Mouse (Mus musculus) CD4-positive, CD25-positive, alpha-beta regulatory T cell, adult 4 months (primary cell): ENCODE measurements around the gene Hoxb5. TPM values are rescaled to one million over a fixed set of nuclear protein-coding genes. Genes with fewer than 3 reads are reported as not detected.

Source experiments
- ATAC-seq: one replicate; pipeline ENCODE4 v1.8.0; 2017
- polyA plus RNA-seq, 2 experiments: library from polyadenylated mRNA; unstranded; fragments of 100-300 nt; shearing (Covaris generic); gene quantifications; one replicate each; pipeline ENCODE4 v1.2.1; 2017

Hoxb5 gene
- polyA plus RNA-seq, 2 experiments from 2014 or later = not detected

DNA sequence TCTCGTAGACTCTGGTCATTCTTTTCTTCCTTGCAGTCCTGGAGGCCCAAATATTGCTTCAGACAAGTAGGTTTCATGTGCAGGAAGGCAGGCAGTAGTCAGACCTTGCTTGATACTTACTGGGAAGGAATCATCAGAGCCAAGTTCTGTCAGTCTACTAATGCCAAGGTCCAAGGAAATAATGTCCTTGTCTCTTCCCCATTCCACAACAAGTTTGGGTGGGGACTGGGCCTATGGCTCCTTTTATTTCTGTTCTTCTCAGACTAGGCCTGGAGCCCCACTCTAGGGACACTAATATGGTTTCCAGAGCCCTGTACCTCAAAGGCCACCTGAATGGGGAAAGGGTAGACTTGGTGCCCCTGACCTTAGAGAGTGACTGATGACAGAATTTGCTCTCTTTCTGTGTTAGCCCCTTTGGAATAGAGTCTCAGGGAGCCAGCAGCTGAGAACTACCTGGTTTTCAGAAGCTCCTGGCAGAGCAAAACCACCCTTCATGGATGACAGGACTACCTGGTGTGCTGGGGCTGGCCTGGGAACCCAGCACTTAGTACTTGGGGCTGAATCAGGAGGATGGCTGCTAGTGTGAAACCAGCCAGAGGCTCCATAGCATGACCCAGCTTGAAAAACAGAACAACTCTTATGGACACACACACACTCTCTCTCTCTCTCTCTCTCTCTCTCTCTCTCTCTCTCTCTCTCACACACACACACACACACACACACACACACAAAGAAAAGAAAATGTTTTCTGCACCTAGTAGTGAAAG is 14.5 kb upstream of the Hoxb5 start:
- no peak for ATAC-seq

DNA sequence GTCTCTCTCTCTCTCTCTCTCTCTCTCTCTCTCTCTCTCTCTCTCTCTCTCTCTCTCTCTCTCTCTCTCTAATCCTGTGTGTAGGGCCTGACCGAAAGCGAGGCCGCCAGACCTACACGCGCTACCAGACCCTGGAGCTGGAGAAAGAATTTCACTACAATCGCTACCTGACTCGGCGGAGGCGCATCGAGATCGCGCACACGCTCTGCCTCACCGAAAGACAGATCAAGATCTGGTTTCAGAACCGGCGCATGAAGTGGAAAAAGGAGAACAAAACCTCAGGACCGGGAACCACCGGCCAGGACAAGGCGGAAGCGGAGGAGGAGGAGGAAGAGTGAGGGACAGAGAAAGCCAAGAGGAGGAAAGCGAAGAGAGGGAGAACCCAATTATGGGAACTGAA is 13.8 kb upstream of the Hoxb5 start:
- no peak for ATAC-seq

DNA sequence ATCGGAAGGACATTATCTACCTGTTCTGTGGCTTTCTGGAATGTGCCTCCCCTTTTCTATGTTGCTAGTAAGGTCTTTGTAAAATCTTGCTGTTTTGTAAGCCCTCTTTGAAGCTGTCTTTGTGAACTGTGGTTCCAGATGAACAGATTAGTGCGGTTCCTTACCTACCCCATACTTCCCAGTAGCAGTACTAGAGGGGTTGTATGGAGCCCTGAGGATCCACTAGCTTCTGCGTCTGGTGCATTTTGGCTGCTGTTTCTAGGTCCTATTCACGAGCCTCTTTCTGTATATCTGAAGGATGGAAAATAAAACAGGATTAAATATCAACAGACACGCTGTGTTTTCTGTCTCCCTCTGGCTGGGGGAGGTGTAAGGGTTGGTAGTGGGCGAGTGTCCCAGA is 13.3 kb upstream of the Hoxb5 start:
- ATAC-seq = no peak

- no peak for ATAC-seq
These were observed 12.3 kb upstream of the Hoxb5 start for GRCm38 (mm10) chr11:96290705-96291355.

DNA sequence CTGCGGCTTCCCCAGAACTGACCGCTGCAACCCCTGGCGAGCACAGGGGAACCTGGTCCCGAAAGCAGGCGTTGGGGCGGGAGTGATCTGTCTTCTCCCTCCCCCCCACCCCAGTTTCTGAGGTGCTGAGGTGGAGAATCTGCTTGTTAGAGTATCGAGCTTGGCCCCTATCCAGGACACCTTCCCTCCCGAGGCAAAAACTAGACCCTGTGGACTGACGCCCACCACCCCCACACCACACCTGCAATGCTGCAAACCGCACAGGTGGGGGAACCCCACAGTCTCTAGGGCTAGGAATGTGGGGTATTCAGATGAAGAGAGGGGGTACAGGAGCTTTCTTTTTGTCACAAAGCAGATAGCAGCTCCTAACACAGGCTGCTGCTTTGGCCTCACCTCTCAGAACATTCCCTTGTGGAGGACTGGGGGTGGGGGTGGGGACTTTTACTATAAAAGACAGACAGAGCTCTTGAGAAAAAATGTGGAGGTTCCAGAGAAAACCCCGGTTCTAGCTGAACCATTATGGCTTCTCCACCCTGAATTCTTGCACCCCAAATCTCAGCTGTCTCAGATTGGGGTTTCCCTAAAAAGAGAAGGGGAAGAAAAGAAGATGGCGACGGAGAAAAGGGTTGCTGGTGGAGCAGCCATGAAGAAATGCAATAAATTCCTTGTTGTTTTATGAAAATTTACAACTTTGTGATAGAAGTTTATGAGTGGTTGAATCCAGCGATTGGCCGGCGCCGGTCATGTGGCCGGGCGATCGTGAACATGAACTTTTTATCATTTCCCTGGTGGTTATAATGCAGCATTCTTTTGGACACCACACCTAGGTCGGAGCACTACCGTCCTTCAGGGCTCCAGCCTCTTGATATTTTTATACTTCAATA is 11.2 kb upstream of the Hoxb5 start, which contains the start of gene Hoxb6:
TSS of gene Hoxb6 (plus strand) at position 796 of the 884 bp plus-strand sequence.
- no peak for ATAC-seq

GRCm38 (mm10) chr11:96292565-96293301 is 10.4 kb upstream of the Hoxb5 start:
- ATAC-seq = no peak

DNA sequence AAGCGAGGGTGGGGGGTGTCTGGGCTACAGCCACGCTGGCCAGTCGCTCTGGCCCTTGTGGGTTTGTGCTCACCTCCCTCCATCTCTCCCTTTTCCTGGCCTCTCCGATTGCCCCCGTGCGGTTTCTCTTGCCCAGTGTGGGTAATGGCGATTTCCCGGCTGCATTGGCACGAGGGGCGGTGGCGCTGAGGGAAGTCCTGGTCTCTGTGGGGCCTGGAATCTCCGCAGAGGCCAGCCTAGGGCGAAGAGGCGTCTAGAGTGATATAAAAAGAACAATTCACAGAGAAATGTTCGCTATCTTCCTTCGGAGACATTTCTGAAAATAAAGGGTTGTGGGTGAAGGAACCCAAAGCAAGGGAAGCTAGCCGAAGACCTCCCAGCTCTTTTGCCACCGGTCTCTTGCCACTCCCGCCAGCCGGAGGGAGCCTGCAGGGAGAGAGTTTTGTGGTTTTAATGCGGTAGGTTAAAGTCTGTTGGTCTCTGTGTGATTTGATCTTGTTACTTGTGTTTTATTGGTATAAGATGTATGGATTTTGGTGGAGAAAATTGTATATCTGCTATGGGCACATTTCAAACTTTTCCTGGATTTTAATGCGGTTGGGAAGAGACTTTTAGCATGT is 9.7 kb upstream of the Hoxb5 start:
- no peak for ATAC-seq

DNA sequence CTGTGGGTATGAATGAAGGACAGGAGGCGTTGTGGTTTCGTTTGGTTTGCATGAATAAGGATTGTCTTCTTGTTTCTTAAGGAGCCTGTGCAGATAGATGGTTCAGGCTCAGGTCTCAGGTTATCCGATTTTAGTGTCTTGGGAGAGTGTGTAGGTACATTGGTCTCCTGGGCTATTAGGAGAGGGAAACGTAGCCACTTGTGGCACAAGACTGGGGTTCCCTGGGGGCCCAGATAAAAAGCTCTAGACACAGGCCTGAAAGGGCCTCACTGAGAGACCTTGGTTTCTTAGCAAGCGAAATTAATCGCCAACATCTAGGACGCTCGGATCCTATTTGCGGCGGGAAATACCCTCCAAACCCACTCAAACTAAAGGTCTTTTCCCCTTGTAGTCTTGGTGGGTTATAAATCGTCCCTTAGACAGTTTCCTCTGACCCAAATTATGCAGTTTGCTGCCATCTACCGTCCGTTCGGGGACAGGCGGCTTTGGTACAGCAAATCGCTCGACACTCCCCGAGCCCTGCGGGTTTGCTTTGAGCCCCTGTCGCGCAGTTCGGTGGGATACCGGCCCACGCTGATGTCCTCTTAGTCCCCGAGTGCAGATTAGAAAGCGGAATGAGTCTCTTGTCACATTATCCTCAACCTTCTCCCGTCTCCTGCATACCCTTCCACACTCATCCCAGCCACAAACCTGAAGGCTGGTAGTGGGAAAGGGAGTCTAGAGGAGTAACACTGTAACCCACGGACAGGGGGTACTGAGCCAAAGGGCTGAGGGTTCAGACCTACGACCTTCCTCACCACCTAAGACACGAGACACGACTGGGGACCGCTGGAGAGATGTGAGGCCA is 8.7 kb upstream of the Hoxb5 start:
- peak; percentile 73 for ATAC-seq

- ATAC-seq = peak; percentile 8
These were observed 7.9 kb upstream of the Hoxb5 start for GRCm38 (mm10) chr11:96295092-96295835.

DNA sequence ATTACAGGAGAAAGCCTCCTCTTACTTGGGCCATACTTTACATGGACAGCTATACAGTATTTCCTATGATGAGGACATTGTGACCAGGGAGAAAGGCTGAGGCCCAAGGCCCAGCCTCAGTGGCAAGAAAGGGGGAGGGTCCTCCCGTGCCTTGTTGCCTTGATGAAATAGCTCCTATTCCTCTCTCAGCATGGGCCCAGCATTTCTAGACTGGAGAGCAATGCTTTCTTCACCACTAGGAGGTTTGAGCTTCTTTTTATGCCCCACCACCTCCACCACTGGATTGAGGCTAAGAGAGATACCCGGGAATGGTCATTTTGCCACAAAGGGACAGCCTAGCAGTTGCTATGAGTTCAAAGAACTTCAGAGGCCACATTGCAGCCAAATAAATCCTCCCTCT is 6.1 kb upstream of the Hoxb5 start:
- ATAC-seq = no peak

- no peak for ATAC-seq
These were observed 5.7 kb upstream of the Hoxb5 start for GRCm38 (mm10) chr11:96297428-96297827.

DNA sequence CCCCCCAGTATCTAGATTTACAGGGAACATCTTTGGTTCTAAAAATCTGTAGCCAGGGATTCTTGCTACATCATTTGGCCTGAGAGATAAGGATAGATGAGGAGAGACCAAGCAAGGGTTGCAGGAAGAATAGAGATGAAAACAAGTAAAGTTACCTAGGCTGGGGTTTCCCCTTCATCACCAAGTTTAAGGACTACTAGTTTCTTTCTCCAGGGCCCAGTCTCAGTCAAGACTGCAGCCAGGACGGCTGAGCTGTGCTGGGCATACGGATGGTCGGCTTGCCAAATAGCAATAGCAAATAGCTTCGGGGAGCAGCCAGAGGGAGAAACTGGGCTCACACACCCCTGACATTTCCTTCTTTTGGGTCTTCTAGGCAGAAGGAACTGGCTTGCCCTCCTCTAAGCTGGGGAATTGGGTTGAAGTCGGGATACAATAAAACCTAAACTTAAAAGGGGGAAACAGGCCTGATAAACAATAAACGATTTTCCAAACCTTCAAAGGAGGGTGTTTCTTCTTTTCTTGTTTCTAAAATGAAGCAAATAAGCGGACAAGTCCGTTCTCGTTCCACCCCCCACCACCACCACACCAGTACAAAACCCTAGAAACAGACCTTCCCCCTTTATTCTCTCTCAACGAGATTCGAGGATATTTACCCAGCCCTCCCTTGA is 5.0 kb upstream of the Hoxb5 start:
- ATAC-seq = no peak

GRCm38 (mm10) chr11:96298895-96299667 is 4.1 kb upstream of the Hoxb5 start:
- ATAC-seq = no peak

DNA sequence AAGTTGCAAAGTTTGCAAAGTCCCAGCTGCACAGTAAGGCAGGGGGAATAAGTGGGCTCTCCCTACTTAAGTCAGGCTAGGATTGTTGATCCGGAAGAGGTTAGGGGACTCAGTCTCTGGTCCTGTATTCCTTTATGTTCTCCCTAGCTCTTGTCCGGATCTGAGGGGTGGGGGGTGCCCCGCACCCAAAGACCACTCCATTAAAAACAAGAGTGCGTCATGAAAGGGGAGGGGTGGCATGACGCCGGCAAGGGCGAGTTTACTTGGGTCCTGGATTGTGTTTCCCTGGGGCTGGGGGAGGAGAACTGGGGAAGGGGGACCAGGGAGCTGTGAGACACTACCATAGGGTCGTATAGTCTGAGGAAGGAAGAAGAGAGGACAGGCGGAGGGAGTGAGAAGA is 3.4 kb upstream of the Hoxb5 start:
- no peak for ATAC-seq

DNA sequence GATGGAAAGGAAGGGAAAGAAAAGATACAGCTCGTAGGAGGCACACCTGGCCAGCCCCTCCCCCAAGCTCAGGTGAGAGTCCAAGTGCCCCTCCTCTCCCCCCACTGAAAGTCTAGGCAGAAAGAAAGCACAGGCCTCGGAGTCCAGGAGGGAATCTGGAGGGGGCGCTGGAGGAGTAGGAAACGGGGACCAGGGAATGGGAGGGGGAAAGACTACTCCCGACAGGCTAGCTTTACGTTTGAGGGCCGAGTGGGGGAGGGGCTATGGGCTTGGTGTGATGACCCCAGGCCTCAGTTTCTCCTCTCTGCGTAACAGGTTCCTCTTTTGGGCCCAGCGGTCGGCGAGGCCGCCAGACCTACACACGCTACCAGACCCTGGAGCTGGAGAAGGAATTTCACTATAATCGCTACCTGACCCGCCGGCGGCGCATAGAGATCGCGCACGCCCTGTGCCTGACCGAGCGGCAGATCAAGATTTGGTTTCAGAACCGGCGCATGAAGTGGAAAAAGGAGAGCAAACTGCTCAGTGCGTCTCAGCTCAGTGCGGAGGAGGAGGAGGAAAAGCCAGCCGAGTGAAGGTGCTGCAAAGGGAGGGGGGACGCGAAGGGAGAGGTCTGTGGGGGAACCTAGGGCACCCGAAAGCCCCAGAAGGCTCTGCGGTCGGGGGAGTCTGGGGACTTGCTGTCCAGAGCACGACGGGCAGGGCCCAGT is 2.6 kb upstream of the Hoxb5 start:
- no peak for ATAC-seq

- no peak for ATAC-seq
These were observed 2.1 kb upstream of the Hoxb5 start for GRCm38 (mm10) chr11:96301064-96301431.

DNA sequence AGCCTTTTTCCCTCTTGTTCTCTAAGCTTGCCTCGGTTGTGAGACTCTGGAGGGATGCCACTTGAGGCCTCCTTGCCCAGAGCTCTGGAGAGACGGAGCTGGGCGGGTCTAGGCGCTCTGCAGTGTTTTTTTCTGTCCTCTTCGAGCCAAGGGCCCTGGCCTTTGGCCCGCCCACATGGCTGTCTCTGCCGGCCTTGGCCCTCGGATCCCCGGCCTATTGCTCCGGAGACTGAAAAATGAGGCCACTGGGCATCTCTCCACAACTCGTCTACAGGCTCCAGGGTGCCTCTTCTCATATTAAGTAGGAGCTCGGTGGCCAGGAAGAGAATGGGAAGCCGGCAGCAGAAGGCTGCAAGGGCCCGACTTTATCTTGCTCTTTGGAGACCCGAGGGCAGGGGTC is 1.3 kb upstream of the Hoxb5 start:
- ATAC-seq = no peak

- ATAC-seq = no peak
These were observed 570 bp upstream of the Hoxb5 start for GRCm38 (mm10) chr11:96302381-96303150.
